Mouse (Mus musculus) liver, adult 2 months (tissue): Measurements from ENCODE around the gene Kpna7. TPM values are rescaled to one million over a fixed set of nuclear protein-coding genes. Genes with fewer than 3 reads are reported as not detected.

ENCODE experiments used
- DNase-seq: peaks from one replicate; pipeline ENCODE4 v3.0.0-alpha.2; 2011; ENCODE audit warnings: low read depth, low spot score; ENCODE audit errors: extremely low read depth
- H3K27ac ChIP-seq: fragments of 200-500 bp; replicated peaks from 2 replicates; pipeline ENCODE4 v1.5.1; 2012; ENCODE audit warnings: low read depth, mild to moderate bottlenecking, control low read depth, inconsistent platforms, low read length; ENCODE audit not compliant: insufficient read depth
- H3K27me3 ChIP-seq: fragments of 200-500 bp; 2 replicates; pipeline ENCODE4 v1.6.1; 2012; ENCODE audit warnings: mild to moderate bottlenecking, moderate library complexity, low read length, inconsistent platforms; ENCODE audit not compliant: control insufficient read depth, insufficient read depth
- H3K36me3 ChIP-seq: fragments of 200-500 bp; 2 replicates; pipeline ENCODE4 v1.6.1; 2012; ENCODE audit warnings: low read length, inconsistent platforms; ENCODE audit not compliant: control insufficient read depth, insufficient read depth
- H3K4me1 ChIP-seq: fragments of 200-500 bp; 2 replicates; pipeline ENCODE4 v1.6.1; 2011; ENCODE audit warnings: low read length; ENCODE audit not compliant: control insufficient read depth, insufficient read depth
- H3K4me3 ChIP-seq: fragments of 200-500 bp; 2 replicates; pipeline ENCODE4 v1.5.1; 2011; ENCODE audit warnings: low read depth, mild to moderate bottlenecking, control low read depth, low read length, moderate library complexity; ENCODE audit not compliant: insufficient read depth
- H3K79me2 ChIP-seq: fragments of 200-500 bp; 2 replicates; pipeline ENCODE4 v1.6.1; 2012; ENCODE audit warnings: inconsistent platforms, mild to moderate bottlenecking, low read length, moderate library complexity; ENCODE audit not compliant: control insufficient read depth, insufficient read depth
- H3K9ac ChIP-seq: fragments of 200-500 bp; 2 replicates; pipeline ENCODE4 v1.6.1; 2012; ENCODE audit warnings: low read depth, mild to moderate bottlenecking, control low read depth, inconsistent platforms, low read length
- CTCF ChIP-seq: fragments of 200-500 bp; IDR thresholded peaks from 2 replicates; pipeline ENCODE4 v1.5.1; 2011; ENCODE audit warnings: low read depth, low read length, control low read depth
- POLR2A ChIP-seq: fragments of 200-500 bp; IDR thresholded peaks from 2 replicates; pipeline ENCODE4 v1.6.1; 2011; ENCODE audit warnings: low read length, control low read depth; ENCODE audit not compliant: insufficient read depth; ENCODE audit errors: extremely low read depth
- WGBS: fragments of 180-500 bp; shearing (Covaris S2); methylation state at CpG from one replicate; pipeline ENCODE4 v1.1.7; 2018; 5-methylcytosine and 5-hydroxymethylcytosine counted together
- polyA plus RNA-seq: library from polyadenylated mRNA; depleted of rRNA; stranded (reverse); fragments of >200 nt; gene quantifications from 2 replicates; pipeline ENCODE4 v1.2.3, GENCODE M21; 2012
- total RNA-seq: library from RNA; depleted of rRNA; stranded (reverse); fragments of >200 nt; gene quantifications from 2 replicates; pipeline ENCODE4 v1.2.3, GENCODE M21; 2014

The Kpna7 gene
- total and polyA plus RNA-seq, 2 experiments, result not detected

- Histone ChIP-seq H3K36me3 (no peaks in the 10 kb centered on the region), H3K79me2 (peaks cover 11% of the 10 kb centered on the region; the same call in 1 of the 2 replicates), H3K4me1 (peaks cover 4% of the 10 kb centered on the region), H3K27ac (no peak overlapping the region), H3K9ac (no peak overlapping the region), H3K4me3 (no peak overlapping the region), H3K27me3 (no peaks in the 10 kb centered on the region)
- TF ChIP-seq POLR2A (no peak), CTCF (no peak)
- WGBS, result 86% methylated on average over 10 of the region's 10 CpGs
- DNase-seq, result no peak
Measured at GRCm38 (mm10) chr5:145081866-145082613, 1.8 kb downstream of the Kpna7 start.

DNA sequence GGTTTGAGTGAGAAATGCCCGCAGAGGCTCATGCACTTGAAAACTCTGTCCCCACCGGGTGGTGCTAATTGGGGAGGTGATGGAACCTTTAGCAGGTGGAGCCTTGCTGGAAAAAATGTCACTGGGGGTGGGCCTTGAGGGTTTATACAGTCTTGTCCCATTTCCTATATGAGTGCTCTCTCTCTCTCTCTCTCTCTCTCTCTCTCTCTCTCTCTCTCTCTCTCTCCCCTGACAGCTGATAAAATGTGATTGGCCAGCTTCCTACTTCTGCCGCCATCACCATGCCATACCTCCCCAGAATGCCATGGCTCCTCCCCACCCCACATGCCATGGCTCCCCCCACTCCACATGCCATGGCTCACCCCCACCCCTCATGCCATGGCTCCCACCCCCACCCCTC, 8.7 kb downstream of the Kpna7 start:
- no peaks in the 10 kb centered on the region for H3K4me1 ChIP-seq
- no peak for DNase-seq
- H3K36me3 ChIP-seq, result no peaks in the 10 kb centered on the region
- H3K27ac ChIP-seq, result no peak overlapping the region
- no peaks in the 10 kb centered on the region for H3K27me3 ChIP-seq
- H3K9ac ChIP-seq, result no peak overlapping the region
- TF ChIP-seq POLR2A (no peak), CTCF (no peak)
- no peak overlapping the region for H3K4me3 ChIP-seq
- H3K79me2 ChIP-seq, result no peaks in the 10 kb centered on the region
- WGBS, result 65% methylated on average over 3 of the region's 3 CpGs

DNA sequence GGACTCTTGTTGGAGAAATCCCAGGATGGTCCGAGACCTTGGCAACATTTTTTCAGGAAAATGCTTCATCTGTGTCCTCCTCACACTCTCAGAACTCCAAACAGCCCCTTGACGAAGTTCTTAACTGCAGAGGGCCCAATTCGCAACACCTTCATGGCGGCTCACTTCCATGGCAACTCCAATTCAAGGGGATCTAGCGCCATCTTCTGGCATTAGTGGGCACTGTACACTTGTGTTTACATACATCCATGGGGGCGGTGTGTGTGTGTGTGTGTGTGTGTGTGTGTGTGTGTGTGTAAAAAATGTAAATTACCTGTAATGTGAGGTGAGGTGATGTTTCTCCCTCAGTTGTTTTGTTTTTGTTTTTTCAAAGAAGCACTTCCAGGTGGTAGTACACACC, 12.5 kb downstream of the Kpna7 start:
- H3K79me2 ChIP-seq, result no peaks in the 10 kb centered on the region
- no peaks in the 10 kb centered on the region for H3K27me3 ChIP-seq
- no peak for DNase-seq
- WGBS, result 71% methylated on average over 6 of the region's 6 CpGs
- H3K4me3 ChIP-seq, result no peak overlapping the region
- H3K36me3 ChIP-seq, result no peaks in the 10 kb centered on the region
- H3K4me1 ChIP-seq, result no peaks in the 10 kb centered on the region
- H3K9ac ChIP-seq, result no peak overlapping the region
- H3K27ac ChIP-seq, result no peak overlapping the region
- TF ChIP-seq CTCF, result 0 out of 2 replicates have a peak, but pooled peaks have one; percentile 8
- no peak for TF ChIP-seq POLR2A

DNA sequence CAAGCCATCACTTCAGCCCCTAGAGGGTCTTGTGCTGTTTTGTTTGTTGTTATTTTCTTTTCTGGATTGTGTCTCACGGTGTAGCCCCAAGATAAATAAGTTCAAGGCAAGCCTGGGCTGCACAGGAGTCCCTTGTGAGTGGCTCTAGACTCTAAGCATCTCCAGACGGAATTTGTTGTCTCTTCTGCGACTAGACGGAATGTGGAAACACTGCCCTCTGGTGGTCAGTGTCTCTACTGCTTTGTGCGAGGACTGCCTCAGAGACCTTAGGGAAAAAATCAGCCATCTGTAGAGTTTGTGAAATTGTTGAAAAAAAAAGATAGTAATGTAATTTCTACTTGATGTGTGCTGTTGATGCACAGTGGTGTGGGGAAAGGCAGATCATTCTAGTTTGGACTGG, 14.1 kb downstream of the Kpna7 start:
- H3K79me2 ChIP-seq, result no peaks in the 10 kb centered on the region
- H3K4me1 ChIP-seq, result no peaks in the 10 kb centered on the region
- H3K4me3 ChIP-seq, result no peak overlapping the region
- H3K27ac ChIP-seq, result no peak overlapping the region
- TF ChIP-seq POLR2A (no peak), CTCF (peak; percentile 75)
- peak; percentile 37 for DNase-seq
- H3K9ac ChIP-seq, result no peak overlapping the region
- H3K27me3 ChIP-seq, result no peaks in the 10 kb centered on the region
- 1% methylated on average over 5 of the region's 5 CpGs for WGBS
- H3K36me3 ChIP-seq, result no peaks in the 10 kb centered on the region

GRCm38 (mm10) chr5:145068863-145069262, 15.0 kb downstream of the Kpna7 start:
- no peak for DNase-seq
- Histone ChIP-seq H3K4me1 (no peaks in the 10 kb centered on the region), H3K36me3 (no peaks in the 10 kb centered on the region), H3K9ac (no peak overlapping the region), H3K79me2 (no peaks in the 10 kb centered on the region), H3K4me3 (no peak overlapping the region), H3K27ac (no peak overlapping the region), H3K27me3 (no peaks in the 10 kb centered on the region)
- TF ChIP-seq CTCF (no peak), POLR2A (no peak)
- 59% methylated on average over 3 of the region's 3 CpGs for WGBS

DNA sequence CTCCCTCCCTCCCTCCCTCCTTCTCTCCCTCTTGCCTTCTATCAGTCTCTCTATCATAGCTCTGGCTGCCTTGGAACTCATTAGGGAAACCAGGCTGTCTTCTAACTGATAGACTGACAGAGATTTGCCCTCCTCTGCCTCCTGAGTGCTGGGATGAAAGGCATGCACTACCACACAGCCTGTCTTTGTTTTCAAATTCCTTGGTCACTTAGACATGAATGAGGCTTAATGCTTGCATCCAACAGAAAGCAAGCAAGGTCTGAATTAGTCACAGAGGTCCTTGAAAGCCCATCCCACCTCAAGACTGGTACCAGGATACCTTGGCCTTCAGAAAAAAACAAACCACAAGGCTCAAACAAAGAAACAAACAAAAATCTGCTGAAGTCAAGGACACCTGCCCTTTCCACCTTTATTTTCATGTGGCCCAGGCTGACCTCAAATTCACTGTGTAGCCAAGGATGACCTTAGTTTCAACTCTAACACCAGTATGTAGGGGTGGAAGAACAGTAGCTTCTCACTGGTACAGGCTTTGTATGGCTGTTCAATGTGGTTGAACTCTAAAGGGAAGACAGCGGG, 19.0 kb downstream of the Kpna7 start:
- no peaks in the 10 kb centered on the region for H3K4me1 ChIP-seq
- H3K27ac ChIP-seq, result no peak overlapping the region
- no peak for DNase-seq
- TF ChIP-seq POLR2A (no peak), CTCF (no peak)
- WGBS, result 93% methylated on average over 1 of the region's 1 CpGs
- no peaks in the 10 kb centered on the region for H3K27me3 ChIP-seq
- H3K4me3 ChIP-seq, result no peak overlapping the region
- no peaks in the 10 kb centered on the region for H3K36me3 ChIP-seq
- H3K79me2 ChIP-seq, result no peaks in the 10 kb centered on the region
- no peak overlapping the region for H3K9ac ChIP-seq
